Mouse (Mus musculus) intestine, embryonic 14.5 days (tissue): ENCODE data around the gene Fcor. TPM values are rescaled to one million over a fixed set of nuclear protein-coding genes. Genes with fewer than 3 reads are reported as not detected.

ENCODE experiments used
- ATAC-seq: fragments of 200-750 bp; cut with Nextera tagmentation; replicated peaks from 2 replicates; pipeline ENCODE4 v1.8.0; 2017; ENCODE audit warnings: low read depth, moderate number of reproducible peaks, moderate TSS enrichment, moderate library complexity; ENCODE audit not compliant: low FRiP score, low TSS enrichment
- DNase-seq: peaks from one replicate; pipeline ENCODE4 v3.0.0-alpha.2; 2018; ENCODE audit warnings: low spot score
- H3K27ac ChIP-seq: fragments of 300-500 bp; sonication (generic); 2 replicates; pipeline ENCODE4 v1.5.1; 2014; ENCODE audit warnings: low read depth, mild to moderate bottlenecking, control low read depth
- H3K27me3 ChIP-seq: fragments of 300-500 bp; sonication (generic); replicated peaks from 2 replicates; pipeline ENCODE4 v1.6.1; 2014; ENCODE audit warnings: low read length, control low read depth; ENCODE audit not compliant: control insufficient read depth, insufficient read depth
- H3K36me3 ChIP-seq: fragments of 300-500 bp; sonication (generic); 2 replicates; pipeline ENCODE4 v1.6.1; 2014; ENCODE audit warnings: low read length, control low read depth; ENCODE audit not compliant: control insufficient read depth, insufficient read depth
- H3K4me1 ChIP-seq: fragments of 300-500 bp; sonication (generic); replicated peaks from 2 replicates; pipeline ENCODE4 v1.6.1; 2014; ENCODE audit warnings: low read length, control low read depth, mixed read lengths; ENCODE audit not compliant: control insufficient read depth, insufficient read depth
- H3K4me2 ChIP-seq: fragments of 300-500 bp; sonication (generic); 2 replicates; pipeline ENCODE4 v1.6.1; 2014; ENCODE audit warnings: low read length
- H3K4me3 ChIP-seq: fragments of 300-500 bp; sonication (generic); 2 replicates; pipeline ENCODE4 v1.5.1; 2014; ENCODE audit warnings: low read depth, low read length, control low read depth, mixed read lengths
- H3K9ac ChIP-seq: fragments of 300-500 bp; sonication (generic); 2 replicates; pipeline ENCODE4 v1.6.1; 2014; ENCODE audit warnings: mild to moderate bottlenecking, low read length
- H3K9me3 ChIP-seq: fragments of 300-500 bp; sonication (generic); 2 replicates; pipeline ENCODE4 v1.6.1; 2016; ENCODE audit warnings: low read length, control low read depth; ENCODE audit not compliant: control insufficient read depth
- WGBS: fragments of 180-500 bp; shearing (Covaris S2); extraction: QIAGEN DNeasy Blood & Tissue Kit; methylation state at CpG from one replicate; pipeline ENCODE4 v1.1.7; 2014; 5-methylcytosine and 5-hydroxymethylcytosine counted together
- polyA plus RNA-seq: library from polyadenylated mRNA; unstranded; fragments of >200 nt; fragmentation: Nextera tagmentation; extraction: Ambion mirVana; gene quantifications from 2 replicates; pipeline ENCODE4 v1.2.1, GENCODE M21; 2014

Fcor gene
- polyA plus RNA-seq, 1 experiment from 2014 or later, result 16.7 TPM

GRCm38 (mm10) chr8:3660889-3661288, 11.3 kb downstream of the Fcor start:
- Histone ChIP-seq H3K27ac (no peak overlapping the region), H3K4me3 (no peak overlapping the region), H3K4me1 (no peaks in the 10 kb centered on the region), H3K4me2 (no peak overlapping the region), H3K27me3 (no peaks in the 10 kb centered on the region), H3K9ac (no peak overlapping the region), H3K9me3 (no peaks in the 10 kb centered on the region), H3K36me3 (no peaks in the 10 kb centered on the region)
- WGBS, result 83% methylated on average over 8 of the region's 8 CpGs
- DNase-seq (no peak), ATAC-seq (no peak)

- no peaks in the 10 kb centered on the region for H3K4me1 ChIP-seq
- DNase-seq (peak; percentile 55), ATAC-seq (no peak)
- H3K4me3 ChIP-seq, result no peak overlapping the region
- 19% methylated on average over 7 of the region's 7 CpGs for WGBS
- no peaks in the 10 kb centered on the region for H3K9me3 ChIP-seq
- no peak overlapping the region for H3K27ac ChIP-seq
- H3K9ac ChIP-seq, result no peak overlapping the region
- no peaks in the 10 kb centered on the region for H3K36me3 ChIP-seq
- no peak overlapping the region for H3K4me2 ChIP-seq
- no peaks in the 10 kb centered on the region for H3K27me3 ChIP-seq
Measured at GRCm38 (mm10) chr8:3656725-3657381, 15.3 kb downstream of the Fcor start.

- WGBS, result 63% methylated on average over 3 of the region's 3 CpGs
- DNase-seq (no peak), ATAC-seq (no peak)
- no peak within 1 kb of the TSS for H3K4me2 ChIP-seq
- no peaks in the 10 kb centered on the region for H3K9me3 ChIP-seq
- no peak within 1 kb of the TSS for H3K4me3 ChIP-seq
- H3K27ac ChIP-seq, result no peak within 1 kb of the TSS
- H3K4me1 ChIP-seq, result no peaks in the 10 kb centered on the region
- H3K9ac ChIP-seq, result no peak within 1 kb of the TSS
- no peaks in the 10 kb centered on the region for H3K27me3 ChIP-seq
- no peaks in the 10 kb centered on the region for H3K36me3 ChIP-seq
Measured at GRCm38 (mm10) chr8:3655526-3655925, 16.6 kb downstream of the Fcor start, which contains the start of gene Retn. Retn (plus strand) TSS chr8:3655770.

GRCm38 (mm10) chr8:3654726-3655508, 17.2 kb downstream of the Fcor start:
- DNase-seq (no peak), ATAC-seq (no peak)
- H3K4me3 ChIP-seq, result no peak overlapping the region
- H3K9me3 ChIP-seq, result no peaks in the 10 kb centered on the region
- H3K4me1 ChIP-seq, result no peaks in the 10 kb centered on the region
- H3K27ac ChIP-seq, result no peak overlapping the region
- 70% methylated on average over 11 of the region's 11 CpGs for WGBS
- H3K9ac ChIP-seq, result no peak overlapping the region
- H3K27me3 ChIP-seq, result no peaks in the 10 kb centered on the region
- no peaks in the 10 kb centered on the region for H3K36me3 ChIP-seq
- no peak overlapping the region for H3K4me2 ChIP-seq

- WGBS, result 75% methylated on average over 3 of the region's 3 CpGs
- no peaks in the 10 kb centered on the region for H3K9me3 ChIP-seq
- no peaks in the 10 kb centered on the region for H3K4me1 ChIP-seq
- no peak for DNase-seq
- H3K27ac ChIP-seq, result no peak overlapping the region
- H3K9ac ChIP-seq, result no peak overlapping the region
- no peak for ATAC-seq
- H3K4me3 ChIP-seq, result no peak overlapping the region
- no peak overlapping the region for H3K4me2 ChIP-seq
- H3K27me3 ChIP-seq, result no peaks in the 10 kb centered on the region
- H3K36me3 ChIP-seq, result no peaks in the 10 kb centered on the region
Measured at GRCm38 (mm10) chr8:3652845-3653244, 19.3 kb downstream of the Fcor start.

GRCm38 (mm10) chr8:3648990-3649389, 23.2 kb downstream of the Fcor start:
- Histone ChIP-seq H3K36me3 (no peaks in the 10 kb centered on the region), H3K4me3 (no peak overlapping the region), H3K27ac (no peak overlapping the region), H3K9ac (no peak overlapping the region), H3K4me2 (no peak overlapping the region), H3K9me3 (no peaks in the 10 kb centered on the region), H3K4me1 (no peaks in the 10 kb centered on the region), H3K27me3 (no peaks in the 10 kb centered on the region)
- 41% methylated on average over 1 of the region's 1 CpGs for WGBS
- no peak for DNase-seq
- ATAC-seq, result no peak

GRCm38 (mm10) chr8:3648268-3648667, 23.9 kb downstream of the Fcor start:
- Histone ChIP-seq H3K4me3 (no peak overlapping the region), H3K9ac (no peak overlapping the region), H3K27me3 (no peaks in the 10 kb centered on the region), H3K9me3 (no peaks in the 10 kb centered on the region), H3K36me3 (no peaks in the 10 kb centered on the region), H3K4me1 (no peaks in the 10 kb centered on the region), H3K27ac (no peak overlapping the region), H3K4me2 (no peak overlapping the region)
- ATAC-seq (no peak), DNase-seq (no peak)
- 72% methylated on average over 2 of the region's 2 CpGs for WGBS

GRCm38 (mm10) chr8:3647561-3647960, 24.6 kb downstream of the Fcor start:
- no peak for DNase-seq
- WGBS, result 80% methylated on average over 4 of the region's 4 CpGs
- no peaks in the 10 kb centered on the region for H3K27me3 ChIP-seq

More at GRCm38 (mm10) chr8:3647561-3647960, 24.6 kb downstream of the Fcor start:
- Histone ChIP-seq H3K4me1 (no peaks in the 10 kb centered on the region), H3K9me3 (no peaks in the 10 kb centered on the region), H3K36me3 (no peaks in the 10 kb centered on the region), H3K9ac (no peak overlapping the region), H3K4me2 (no peak overlapping the region), H3K4me3 (no peak overlapping the region), H3K27ac (no peak overlapping the region)
- ATAC-seq, result no peak
